Mouse (Mus musculus): ENCODE data around the gene 2310007B03Rik.

The 2310007B03Rik gene

DNA sequence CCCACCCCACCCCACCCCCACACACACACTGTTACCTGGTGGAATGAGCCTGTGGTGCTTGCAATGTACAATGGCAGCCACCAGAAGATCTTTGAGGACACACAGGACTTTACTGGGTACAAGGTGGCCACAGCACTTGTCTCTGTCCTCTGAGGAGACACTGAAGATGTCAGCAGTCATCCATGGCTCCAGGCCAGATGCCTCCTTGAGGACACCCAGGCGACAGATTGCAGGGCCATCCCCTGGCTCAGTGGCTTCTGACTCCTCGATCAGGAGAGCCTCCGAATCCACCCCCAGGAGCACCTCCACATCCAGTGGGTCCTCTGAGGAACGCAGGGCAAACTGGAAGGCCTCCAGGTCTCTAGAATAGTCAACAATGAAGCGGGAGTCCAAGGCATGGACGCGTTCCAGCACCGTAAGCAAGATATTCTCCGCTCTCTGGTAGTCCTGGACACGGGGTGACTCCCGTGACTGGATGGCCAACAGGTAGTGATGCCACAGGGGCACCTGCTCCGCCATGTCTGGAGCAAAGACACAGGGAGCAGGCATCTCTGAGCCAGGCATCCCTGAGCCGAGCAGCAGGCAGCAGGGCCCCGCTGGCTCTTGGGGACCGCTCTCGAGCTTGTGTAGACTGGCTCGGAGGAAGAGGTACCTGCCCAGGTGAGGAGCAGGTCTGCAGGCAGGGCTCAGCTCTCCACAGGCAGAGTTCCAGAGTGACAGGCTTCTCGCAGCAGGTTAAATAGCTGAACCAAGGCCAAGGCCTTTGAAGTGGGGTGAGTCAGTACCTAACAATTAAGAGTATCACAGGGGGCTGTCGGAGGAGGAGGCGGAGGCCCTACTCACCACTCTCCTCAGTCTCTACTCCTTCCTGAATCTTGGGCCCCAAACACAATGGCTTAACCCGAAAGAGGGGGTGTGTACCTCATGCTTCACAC lies 915 bp downstream of the 2310007B03Rik start:
- DNase-seq (ENCODE audit: low spot score in 2 of 2), result no peak

DNA sequence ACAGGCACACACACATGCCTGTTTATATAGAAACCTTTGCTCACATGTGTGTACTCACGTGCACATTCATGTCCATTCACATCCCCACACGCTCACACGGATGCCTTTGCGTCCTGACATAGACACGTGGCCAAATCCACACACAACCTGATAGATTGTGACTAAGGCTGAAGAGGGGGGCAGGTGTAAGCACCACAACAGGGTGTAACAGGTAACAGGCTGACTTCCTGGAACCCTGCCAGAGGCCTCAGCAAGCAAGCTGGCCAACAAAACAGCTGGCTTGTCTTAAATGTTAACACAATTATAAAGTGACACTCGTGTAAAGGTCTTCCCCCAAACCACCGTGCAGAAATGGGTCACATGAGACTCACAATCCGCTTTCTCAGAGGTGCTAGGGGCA lies 1.8 kb downstream of the 2310007B03Rik start:
- DNase-seq (ENCODE audit: low spot score in 2 of 2), result no peak

DNA sequence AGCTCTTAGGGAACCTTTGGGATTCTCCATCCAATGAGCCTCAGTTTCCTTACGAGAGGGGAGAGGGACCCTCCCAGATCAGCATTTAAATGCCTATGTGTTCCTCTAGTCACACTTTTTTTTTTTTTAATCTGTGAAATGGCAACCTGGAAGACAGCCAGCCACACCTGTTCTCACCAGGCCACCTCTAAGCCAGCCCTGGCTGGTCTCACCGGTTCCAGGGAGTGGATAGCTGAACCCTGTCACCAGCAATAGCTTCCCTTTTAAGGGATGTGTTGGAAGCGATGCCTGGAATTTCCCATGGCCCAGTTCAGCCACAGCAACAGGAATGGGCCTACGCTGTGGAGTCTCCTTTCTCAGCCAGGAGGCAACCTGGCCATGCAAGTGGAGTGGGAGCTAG lies 3.2 kb downstream of the 2310007B03Rik start:
- no peak for DNase-seq (ENCODE audit: low spot score in 2 of 2)

DNA sequence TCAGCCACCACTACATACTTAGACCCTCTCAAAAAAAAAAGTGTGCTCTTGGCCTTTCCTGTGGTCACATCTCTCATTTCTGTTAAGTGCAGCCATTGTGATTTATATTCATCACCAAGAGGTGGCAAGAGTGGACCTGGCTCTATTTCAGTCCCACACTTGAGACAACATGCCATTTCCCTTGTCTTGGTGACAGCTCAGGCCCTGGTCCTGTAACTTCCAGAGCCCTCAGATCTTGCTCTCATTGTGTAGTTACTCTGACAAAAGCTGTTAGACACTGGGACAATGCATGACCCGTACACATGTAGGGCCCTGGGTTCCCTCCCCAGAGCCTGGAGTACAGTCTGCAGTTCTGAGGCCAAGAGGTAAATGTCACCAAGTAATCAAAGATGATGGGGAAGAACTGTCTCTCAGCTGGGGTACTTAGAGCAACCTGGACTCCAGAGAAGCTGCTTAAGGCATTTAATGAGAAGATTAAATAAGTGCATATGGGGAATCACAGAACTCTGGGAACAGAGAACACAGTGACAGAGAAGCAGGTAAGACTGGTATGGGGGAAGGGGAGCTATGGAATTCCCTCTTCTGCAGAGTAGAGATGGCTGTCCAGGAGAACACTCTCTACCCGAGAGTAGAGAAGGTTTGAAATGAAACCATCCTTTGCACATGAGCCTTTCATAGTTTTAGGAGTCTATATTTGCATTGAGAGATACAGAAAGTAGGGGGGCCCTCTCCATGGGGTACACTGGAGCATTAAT lies 9.7 kb downstream of the 2310007B03Rik start:
- DNase-seq (ENCODE audit: low spot score in 2 of 2), result no peak

DNA sequence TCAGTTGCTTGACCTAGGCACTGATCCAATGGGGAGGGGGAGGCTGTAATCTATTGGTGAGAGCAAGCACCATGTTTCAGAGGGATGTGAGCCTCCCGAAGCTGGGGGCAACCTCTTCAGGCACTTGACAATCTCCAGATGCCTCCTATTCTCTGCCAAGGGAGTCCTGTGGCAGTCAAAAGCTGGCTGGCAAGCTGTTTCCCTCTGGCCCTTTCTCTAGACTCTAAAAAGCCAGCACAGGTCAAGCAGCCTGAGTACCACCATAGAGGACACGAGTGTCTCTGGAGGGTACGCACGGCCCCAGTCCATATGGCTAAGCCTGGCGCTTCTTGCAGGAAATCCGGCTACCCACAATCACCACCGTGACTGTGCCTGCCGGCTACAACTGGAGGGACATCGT lies 16.6 kb downstream of the 2310007B03Rik start:
- DNase-seq (ENCODE audit: low spot score in 2 of 2), result no peak

DNA sequence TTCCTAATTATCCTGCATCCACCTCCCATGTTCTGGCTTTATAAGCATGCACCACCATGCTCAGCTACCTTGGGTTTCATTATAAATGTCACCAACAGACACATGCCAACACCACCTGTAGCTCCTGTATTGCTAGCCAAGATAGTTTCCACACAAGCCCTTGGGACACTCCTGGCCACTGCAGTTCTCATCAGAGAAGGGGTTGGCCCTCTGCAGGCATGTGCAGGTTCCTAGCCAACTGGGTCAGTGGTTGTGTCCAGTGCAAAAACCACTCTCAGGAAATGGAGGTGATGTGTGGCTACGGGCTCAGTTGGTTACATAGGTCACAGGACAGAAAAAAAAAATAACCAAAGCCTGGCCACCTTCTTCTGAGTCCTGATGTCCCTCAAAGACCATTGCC lies 17.9 kb downstream of the 2310007B03Rik start:
- no peak for DNase-seq (ENCODE audit: low spot score in 2 of 2)

DNA sequence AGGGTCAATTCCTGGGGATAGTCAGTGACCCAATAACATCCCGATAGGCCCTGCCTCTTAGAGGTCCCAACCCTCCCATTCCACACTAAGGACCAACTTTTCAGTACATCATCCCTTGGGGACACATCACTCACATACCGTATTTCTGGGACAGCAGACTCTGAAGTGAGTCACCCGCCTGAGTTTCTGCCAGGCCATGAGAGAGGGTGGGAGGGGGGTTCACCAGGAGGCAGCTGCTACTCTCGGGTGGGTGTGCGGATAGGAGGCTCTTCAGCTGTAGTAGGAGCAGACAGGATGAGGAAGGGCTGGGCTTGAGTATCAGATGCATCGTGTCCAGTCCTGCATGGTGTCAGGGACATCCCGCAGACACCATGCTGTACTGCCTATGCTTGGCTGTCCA lies 21.0 kb downstream of the 2310007B03Rik start:
- no peak for DNase-seq (ENCODE audit: low spot score in 2 of 2)

DNA sequence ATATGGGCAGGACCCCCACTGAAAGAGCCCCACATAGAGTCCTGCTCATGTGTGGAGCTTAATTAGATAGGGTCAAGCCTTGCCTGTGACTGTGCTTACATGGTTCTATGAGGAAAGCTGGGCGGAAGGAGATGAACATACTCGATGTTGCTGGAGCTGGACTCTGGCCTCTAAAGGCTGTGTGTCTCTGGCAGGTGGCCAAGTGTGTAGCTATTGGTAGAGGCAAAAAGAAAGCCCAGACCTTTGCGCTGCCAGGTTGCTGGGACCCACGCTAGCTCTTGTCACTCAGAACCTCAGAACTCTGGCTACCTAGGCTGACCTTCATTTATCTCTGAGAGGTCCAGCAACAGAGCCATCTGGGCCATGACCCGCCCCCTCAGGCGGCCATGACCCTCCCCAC lies 22.2 kb downstream of the 2310007B03Rik start:
- no peak for DNase-seq (ENCODE audit: low spot score in 2 of 2)

DNA sequence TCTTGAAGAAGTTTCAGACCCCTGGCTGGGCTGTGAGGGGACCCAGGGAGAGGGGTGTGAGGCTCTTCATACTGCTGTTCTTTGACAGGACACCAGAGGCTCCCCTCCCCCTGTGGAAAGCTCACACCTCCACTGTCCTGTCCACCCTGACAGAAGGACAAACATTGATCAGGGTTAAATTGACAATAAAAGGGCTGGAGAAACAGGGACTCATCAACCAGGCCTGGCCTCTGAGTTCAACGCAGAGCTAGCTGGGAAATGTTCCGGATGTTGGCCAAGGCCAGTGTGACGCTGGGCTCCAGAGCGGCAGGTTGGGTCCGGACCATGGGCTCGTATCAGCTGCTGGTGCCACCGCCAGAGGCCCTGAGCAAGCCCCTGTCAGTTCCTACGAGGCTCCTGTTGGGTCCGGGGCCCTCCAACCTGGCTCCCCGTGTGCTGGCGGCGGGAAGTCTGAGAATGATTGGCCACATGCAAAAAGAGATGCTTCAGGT lies 25.7 kb downstream of the 2310007B03Rik start, which contains the start of gene Agxt:
Gene Agxt (plus strand): TSS at position 205 of the 491 bp plus-strand sequence.
- no peak for DNase-seq (ENCODE audit: low spot score in 2 of 2)

DNA sequence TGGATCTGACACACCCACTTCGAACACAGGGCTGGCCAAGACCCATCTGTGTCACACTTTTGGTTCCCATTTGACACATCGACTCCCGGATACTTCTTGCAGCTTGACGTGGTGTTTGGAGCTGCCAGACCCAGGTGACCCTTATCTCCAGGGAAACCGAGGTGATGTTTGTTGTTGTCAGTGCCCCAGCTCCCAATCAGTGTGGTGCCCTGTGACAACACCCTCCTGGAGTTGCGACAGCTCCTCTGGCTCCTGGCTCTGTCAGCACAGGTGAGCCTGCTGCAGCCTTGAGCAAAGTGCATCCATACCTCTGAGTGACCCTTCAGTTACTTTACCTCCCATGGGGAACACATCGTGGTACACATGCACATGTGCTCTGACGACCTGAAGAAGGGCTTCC lies 28.1 kb downstream of the 2310007B03Rik start:
- no peak for DNase-seq (ENCODE audit: low spot score in 2 of 2)

DNA sequence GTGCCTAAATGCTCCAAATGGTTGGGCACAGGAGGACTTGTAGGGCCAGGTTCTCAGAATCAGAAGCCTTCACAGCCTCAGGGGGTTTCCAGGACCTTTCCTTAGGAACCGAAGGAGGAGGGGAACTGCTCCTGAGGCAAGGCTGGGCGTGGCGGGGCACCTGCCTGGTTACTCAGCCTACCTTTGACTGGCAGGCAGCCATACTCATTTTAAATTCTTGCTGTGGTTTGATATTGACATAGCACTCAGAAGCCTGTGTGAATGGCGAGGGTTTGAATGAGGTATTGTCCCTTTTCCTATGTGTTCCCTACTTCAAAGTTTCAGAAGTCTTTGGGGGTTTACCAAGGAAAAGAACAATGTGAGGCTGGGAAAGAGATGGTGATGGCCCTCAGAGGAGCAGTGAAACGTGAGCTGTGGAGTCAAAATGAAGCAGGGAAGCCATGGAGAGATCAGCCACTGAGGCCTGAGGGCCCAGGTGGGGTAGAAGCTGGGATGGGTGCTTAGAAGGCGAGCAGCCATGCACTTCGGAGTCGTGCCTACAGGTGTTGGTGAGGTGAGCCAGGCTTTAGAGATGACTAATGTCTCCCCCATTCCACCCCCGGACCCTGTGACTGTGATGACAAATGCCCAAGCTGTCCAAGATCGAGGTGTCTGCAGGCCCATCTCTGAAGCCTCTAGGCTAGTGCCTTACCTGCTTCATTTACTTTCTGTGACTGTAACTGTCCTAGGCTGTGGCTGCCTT lies 30.3 kb downstream of the 2310007B03Rik start:
- no peak for DNase-seq (ENCODE audit: low spot score in 2 of 2)

DNA sequence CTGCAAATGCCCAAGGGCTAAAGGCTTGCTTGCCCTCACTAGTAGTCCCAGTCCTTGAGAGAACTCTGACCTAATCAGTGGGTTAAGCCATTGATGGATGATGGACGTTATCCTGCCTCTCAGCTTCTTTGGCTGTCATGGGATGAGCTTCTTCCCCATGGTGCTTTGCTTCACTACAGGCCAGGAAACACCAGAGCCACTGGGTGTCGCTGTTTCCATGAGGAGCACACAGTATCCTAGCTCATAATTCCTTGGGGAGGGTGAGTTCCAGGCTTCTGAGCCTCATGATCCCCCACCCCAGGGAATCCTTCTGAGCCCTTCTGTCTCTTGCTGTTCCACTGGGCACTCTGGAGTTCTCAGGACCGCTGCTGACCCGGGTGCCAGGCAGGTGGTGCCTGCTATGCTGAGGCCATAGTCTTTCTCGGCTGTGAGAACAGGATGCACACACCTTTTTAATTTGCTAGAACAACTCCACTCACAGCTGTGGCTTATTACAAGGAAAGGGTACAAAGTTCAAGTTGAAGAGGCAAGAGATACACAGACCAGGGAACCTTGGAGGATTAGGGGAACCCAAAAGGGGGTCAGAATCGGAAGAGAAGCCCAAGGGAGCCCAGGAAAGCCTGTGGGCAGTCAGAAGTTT lies 31.9 kb downstream of the 2310007B03Rik start:
- DNase-seq (ENCODE audit: low spot score in 2 of 2), result peak in 1 of 2 experiments; percentile 77

DNA sequence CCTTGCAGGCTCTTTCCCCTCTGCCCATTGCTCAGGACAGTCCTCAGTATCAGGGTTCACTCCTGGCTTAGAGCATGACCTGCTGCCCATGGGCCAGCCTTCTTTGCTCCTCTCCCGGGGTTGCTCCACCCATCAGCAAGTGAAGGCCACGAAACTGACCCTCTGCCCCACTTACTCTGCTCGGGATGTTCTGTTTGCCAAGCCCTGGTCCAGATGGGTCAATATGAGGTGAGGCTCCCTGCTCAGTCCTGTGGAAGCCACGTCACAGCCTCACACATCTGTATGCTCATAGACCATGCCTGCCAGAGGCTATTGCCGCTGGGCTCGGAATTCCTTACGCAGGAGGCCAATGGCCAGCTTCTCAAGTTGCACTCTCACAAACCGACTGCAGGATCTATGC lies 32.5 kb downstream of the 2310007B03Rik start:
- no peak for DNase-seq (ENCODE audit: low spot score in 2 of 2)

DNA sequence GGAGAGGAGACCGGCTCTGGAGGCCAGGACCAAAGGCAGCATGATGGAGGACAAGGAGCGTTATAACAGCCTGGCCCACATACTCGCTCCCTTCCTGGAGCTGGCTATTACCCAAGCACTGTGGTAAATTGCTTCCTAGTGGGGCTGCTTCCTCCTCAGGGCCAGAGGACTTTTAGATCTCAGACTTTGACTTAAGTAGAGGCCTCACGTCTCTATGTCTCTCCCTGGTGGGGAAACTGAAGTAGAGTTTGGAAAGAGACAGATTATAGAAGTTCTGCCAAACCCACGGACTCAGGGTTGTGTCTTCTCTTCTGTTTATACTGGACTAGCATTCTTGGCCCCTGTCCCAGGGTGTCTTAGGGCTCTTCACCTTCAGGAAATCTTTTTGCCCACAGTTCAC lies 35.5 kb downstream of the 2310007B03Rik start:
- no peak for DNase-seq (ENCODE audit: low spot score in 2 of 2)

DNA sequence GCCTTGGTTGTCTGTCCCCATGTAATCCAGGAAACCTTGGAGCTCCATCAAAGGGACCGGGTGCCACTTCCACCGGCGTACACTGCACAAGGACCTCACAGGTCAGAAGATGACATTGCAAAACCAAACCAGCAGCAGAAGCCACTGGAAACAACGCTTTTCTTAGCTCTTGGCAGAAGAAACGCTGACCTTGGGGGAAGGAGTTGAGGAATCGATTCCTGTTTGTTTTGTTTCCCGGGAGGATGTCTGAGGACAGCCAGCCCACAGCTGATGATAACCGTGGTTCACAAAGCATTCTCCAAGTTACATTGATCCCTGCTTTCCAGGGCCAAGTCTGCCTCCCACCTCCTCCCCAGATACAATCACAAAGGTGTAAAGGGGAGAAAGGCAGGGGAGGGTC lies 36.7 kb downstream of the 2310007B03Rik start:
- DNase-seq (ENCODE audit: low spot score in 2 of 2), result no peak

DNA sequence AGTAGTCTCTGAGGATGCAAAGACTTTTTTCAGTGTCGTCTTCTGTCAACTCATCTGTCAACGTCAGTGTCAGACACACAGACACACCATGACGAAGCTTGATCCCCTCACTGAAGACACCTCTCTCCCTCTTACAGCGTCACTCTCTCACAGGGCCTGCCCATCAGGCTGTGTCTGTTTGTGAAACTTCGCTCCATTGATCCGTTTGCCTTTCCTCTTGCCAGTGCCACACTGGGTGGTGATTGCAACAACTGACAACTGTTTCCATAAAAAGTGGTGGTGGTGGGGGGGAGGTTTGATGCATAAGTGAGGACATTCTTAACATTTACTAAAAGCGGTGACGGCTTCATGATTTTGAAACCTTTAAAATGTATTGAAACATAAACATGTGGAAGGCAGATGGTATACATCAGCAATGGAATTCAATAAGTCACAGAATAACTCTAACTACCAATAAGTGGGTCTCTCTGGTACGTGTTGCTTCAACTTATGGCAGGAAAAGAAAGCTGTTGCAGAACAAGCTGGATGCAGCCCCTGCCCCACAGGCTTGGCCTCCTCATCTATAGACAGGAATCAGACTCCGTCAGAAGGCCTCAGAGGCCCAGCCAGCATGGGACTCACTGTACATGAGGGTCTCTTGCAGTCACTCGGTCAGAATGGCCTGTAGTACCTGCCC lies 37.4 kb downstream of the 2310007B03Rik start:
- DNase-seq (ENCODE audit: low spot score in 2 of 2), result no peak

DNA sequence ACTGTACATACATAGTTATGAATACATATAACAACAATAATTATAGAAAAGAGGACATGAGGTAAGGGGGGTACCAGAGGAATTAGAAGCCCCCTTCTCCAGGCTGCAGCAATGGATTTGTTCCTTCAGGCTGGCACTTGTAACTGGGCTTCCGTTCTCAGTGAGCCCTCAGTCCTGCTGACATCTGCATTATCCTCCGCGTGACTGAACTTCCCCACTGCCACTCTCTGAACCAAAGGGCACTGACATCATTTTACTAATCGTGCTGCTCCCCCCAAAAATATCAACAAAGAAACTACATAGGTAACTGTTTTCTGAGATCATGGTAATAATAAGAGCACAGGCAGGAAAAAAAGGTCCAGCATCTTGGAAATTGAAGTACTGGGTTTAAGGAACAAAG lies 41.9 kb downstream of the 2310007B03Rik start:
- no peak for DNase-seq (ENCODE audit: low spot score in 2 of 2)

DNA sequence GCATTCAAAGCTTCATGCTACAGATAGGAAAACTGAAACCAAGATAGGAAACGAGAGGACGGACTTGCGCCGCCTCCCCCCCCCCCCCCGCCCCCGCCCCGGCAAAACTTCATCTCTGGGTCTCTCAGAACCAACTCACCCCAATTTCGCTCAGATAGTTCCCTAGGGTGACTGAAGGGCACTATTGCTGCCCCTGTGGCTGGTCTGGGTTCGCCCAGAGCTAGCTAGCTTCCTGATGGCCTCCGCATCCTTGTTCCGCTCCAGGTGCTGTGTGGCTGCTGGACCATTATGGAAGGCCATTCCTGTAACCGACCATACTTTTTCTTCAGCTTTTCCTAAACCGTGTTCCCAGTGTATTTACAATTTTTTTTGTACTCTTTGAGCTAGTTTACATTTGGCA lies 45.3 kb downstream of the 2310007B03Rik start:
- DNase-seq (ENCODE audit: low spot score in 2 of 2), result no peak

DNA sequence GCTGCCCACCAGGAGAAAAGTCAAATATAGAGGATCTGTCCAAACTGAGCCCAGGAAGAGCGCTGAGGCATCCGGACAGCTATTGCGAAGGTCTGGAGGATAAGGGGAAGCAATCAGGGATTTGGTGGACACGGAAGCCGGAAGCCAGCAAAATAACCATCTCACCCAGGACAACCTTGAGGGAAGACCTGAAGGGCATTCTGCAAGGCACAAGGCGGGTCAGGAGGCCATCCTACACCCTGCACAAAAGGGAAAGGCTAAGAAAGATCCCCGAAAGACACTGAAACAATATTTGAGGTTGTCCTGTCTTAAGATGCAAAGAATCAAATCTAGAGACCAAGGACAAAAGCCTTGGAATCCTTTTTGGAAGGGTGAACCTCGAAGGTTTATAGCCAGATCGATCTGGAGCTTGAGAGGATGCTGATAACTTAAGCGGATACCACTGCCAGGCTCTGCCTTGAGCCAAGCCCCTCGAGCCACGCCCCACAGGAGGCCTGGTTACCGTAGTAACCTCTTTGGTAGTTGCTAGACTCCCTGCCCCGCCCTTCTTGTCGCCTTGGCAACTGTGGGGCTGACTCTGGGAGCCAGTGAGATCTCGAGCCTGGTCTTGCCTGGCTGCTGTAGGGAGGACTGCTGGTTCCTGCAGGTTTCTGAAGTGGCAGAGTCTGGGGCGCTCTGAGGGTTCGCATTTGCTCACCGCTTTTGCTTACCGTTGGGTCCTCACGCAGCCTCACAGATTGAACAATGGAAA lies 45.9 kb downstream of the 2310007B03Rik start:
- DNase-seq (ENCODE audit: low spot score in 2 of 2), result peak in 1 of 2 experiments; percentile 42

DNA sequence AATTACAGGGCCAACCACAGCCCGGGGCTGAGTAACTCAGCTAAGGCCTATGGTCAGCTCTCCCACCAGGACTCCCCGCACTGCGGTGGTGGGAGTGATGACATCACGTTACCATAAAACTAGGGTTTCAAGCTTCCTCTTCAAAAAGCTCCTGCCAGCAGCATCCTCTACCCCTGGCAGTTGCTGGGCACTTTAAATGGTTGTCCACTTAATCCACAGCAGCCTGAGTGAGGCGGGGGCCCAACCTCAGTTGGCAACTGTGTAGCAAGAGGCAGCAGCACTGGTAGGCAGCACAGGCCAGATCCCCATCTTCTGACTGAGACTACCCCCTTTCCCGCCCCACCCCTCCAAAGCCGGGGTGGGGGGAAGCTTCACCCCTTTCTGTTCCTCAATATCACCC lies 58.0 kb downstream of the 2310007B03Rik start:
- no peak for DNase-seq (ENCODE audit: low spot score in 2 of 2)

Data from urinary bladder, postnatal 4 days (tissue).